Mouse (Mus musculus): ENCODE results near the gene Vmn1r53. TPM values are rescaled to one million over a fixed set of nuclear protein-coding genes. Genes with fewer than 3 reads are reported as not detected.
"Not testable (repeated sequence)": the region's sequence is repeated elsewhere in the genome, so short reads cannot be mapped to it uniquely, and the experiment has no call there.

Gene Vmn1r53
- not detected in 2 replicates for polyA plus RNA-seq (2015; fragmentation: Nextera tagmentation; extraction: Ambion mirVana)

GRCm38 (mm10) chr6:90224338-90224737, at the start of gene Vmn1r53:
Gene Vmn1r53, minus strand, starts transcription at chr6:90224438.
- DNase-seq (ENCODE audit: low spot score), result no peak
- no peaks in the 10 kb centered on the region for H3K36me3 ChIP-seq (ENCODE audit: insufficient read depth, low read length)
- H3K4me1 ChIP-seq (replicated peaks; ENCODE audit: insufficient read depth, low read length), result no peaks in the 10 kb centered on the region
- no peak within 1 kb of the TSS for H3K4me2 ChIP-seq (ENCODE audit: low read length)
- H3K4me3 ChIP-seq (replicated peaks; ENCODE audit: low read depth, low read length), result no peak within 1 kb of the TSS
- no peak within 1 kb of the TSS for H3K9ac ChIP-seq (ENCODE audit: low read depth, low read length)
- no peaks in the 10 kb centered on the region for H3K9me3 ChIP-seq (replicated peaks; ENCODE audit: low read length)
- no peak within 1 kb of the TSS for H3K27ac ChIP-seq
- ATAC-seq (replicated peaks; ENCODE audit: low FRiP score, low read depth), result no peak
- H3K27me3 ChIP-seq (ENCODE audit: insufficient read depth, low read length), result no peaks in the 10 kb centered on the region
- WGBS, result 88% methylated on average over 1 of the region's 1 CpGs
- no peak for TF ChIP-seq CTCF (IDR thresholded peaks at IDR 0.05; ENCODE audit: low read depth)

GRCm38 (mm10) chr6:90246000-90246399, 21.8 kb upstream of the Vmn1r53 start, which contains the start of gene Vmn1r54:
Gene Vmn1r54, plus strand, starts transcription at chr6:90246300.
- ATAC-seq (replicated peaks; ENCODE audit: low FRiP score, low read depth), result no peak
- no peaks in the 10 kb centered on the region for H3K36me3 ChIP-seq (ENCODE audit: insufficient read depth, low read length)
- TF ChIP-seq CTCF (IDR thresholded peaks at IDR 0.05; ENCODE audit: low read depth), result no peak
- no peak within 1 kb of the TSS for H3K9ac ChIP-seq (ENCODE audit: low read depth, low read length)
- no peak within 1 kb of the TSS for H3K27ac ChIP-seq
- no peaks in the 10 kb centered on the region for H3K9me3 ChIP-seq (replicated peaks; ENCODE audit: low read length)
- H3K4me1 ChIP-seq (replicated peaks; ENCODE audit: insufficient read depth, low read length), result no peaks in the 10 kb centered on the region
- no peak within 1 kb of the TSS for H3K4me2 ChIP-seq (ENCODE audit: low read length)
- DNase-seq (ENCODE audit: low spot score), result no peak
- WGBS, result 67% methylated on average over 1 of the region's 1 CpGs
- no peak within 1 kb of the TSS for H3K4me3 ChIP-seq (replicated peaks; ENCODE audit: low read depth, low read length)
- no peaks in the 10 kb centered on the region for H3K27me3 ChIP-seq (ENCODE audit: insufficient read depth, low read length)

- Histone ChIP-seq H3K9ac (ENCODE audit: low read depth, low read length) (no peak overlapping the region), H3K27me3 (ENCODE audit: insufficient read depth, low read length) (no peaks in the 10 kb centered on the region), H3K4me3 (replicated peaks; ENCODE audit: low read depth, low read length) (no peak overlapping the region), H3K4me1 (replicated peaks; ENCODE audit: insufficient read depth, low read length) (no peaks in the 10 kb centered on the region), H3K4me2 (ENCODE audit: low read length) (no peak overlapping the region), H3K36me3 (ENCODE audit: insufficient read depth, low read length) (no peaks in the 10 kb centered on the region), H3K27ac (no peak overlapping the region), H3K9me3 (replicated peaks; ENCODE audit: low read length) (no peaks in the 10 kb centered on the region)
- WGBS, result 70% methylated on average over 3 of the region's 3 CpGs
- ATAC-seq (replicated peaks; ENCODE audit: low FRiP score, low read depth) (no peak), DNase-seq (ENCODE audit: low spot score) (no peak)
- TF ChIP-seq CTCF (IDR thresholded peaks at IDR 0.05; ENCODE audit: low read depth), result no peak
Measured at GRCm38 (mm10) chr6:90244019-90244418, 19.8 kb upstream of the Vmn1r53 start.

GRCm38 (mm10) chr6:90232681-90233080, 8.4 kb upstream of the Vmn1r53 start:
- Histone ChIP-seq H3K27me3 (ENCODE audit: insufficient read depth, low read length) (no peaks in the 10 kb centered on the region), H3K4me2 (ENCODE audit: low read length) (no peak overlapping the region), H3K4me1 (replicated peaks; ENCODE audit: insufficient read depth, low read length) (no peaks in the 10 kb centered on the region), H3K36me3 (ENCODE audit: insufficient read depth, low read length) (no peaks in the 10 kb centered on the region), H3K27ac (no peak overlapping the region), H3K9ac (ENCODE audit: low read depth, low read length) (no peak overlapping the region), H3K9me3 (replicated peaks; ENCODE audit: low read length) (0 out of 2 replicates have a peak, but pooled peaks cover 3% of the 10 kb centered on the region), H3K4me3 (replicated peaks; ENCODE audit: low read depth, low read length) (no peak overlapping the region)
- TF ChIP-seq CTCF (IDR thresholded peaks at IDR 0.05; ENCODE audit: low read depth), result no peak
- no peak for DNase-seq (ENCODE audit: low spot score)
- 70% methylated on average over 27 of the region's 27 CpGs for WGBS
- ATAC-seq (replicated peaks; ENCODE audit: low FRiP score, low read depth), result no peak

- H3K27ac ChIP-seq; H3K4me3 ChIP-seq (replicated peaks; ENCODE audit: low read depth, low read length); H3K9me3 ChIP-seq (replicated peaks; ENCODE audit: low read length); DNase-seq (ENCODE audit: low spot score); H3K4me2 ChIP-seq (ENCODE audit: low read length); H3K9ac ChIP-seq (ENCODE audit: low read depth, low read length); ATAC-seq (replicated peaks; ENCODE audit: low FRiP score, low read depth); H3K4me1 ChIP-seq (replicated peaks; ENCODE audit: insufficient read depth, low read length); H3K36me3 ChIP-seq (ENCODE audit: insufficient read depth, low read length); H3K27me3 ChIP-seq (ENCODE audit: insufficient read depth, low read length): not testable (repeated sequence)
- 84% methylated on average over 4 of the region's 4 CpGs for whole genome bisulfite sequencing
Measured at GRCm38 (mm10) chr6:90232114-90232513, 7.9 kb upstream of the Vmn1r53 start.

GRCm38 (mm10) chr6:90202493-90202892, 21.7 kb downstream of the Vmn1r53 start, which contains the start of gene V1ra8:
Gene V1ra8, plus strand, starts transcription at chr6:90202793.
- not testable (repeated sequence) for H3K9ac ChIP-seq (ENCODE audit: low read depth, low read length); H3K27me3 ChIP-seq (ENCODE audit: insufficient read depth, low read length); H3K9me3 ChIP-seq (replicated peaks; ENCODE audit: low read length); H3K36me3 ChIP-seq (ENCODE audit: insufficient read depth, low read length); DNase-seq (ENCODE audit: low spot score); H3K4me1 ChIP-seq (replicated peaks; ENCODE audit: insufficient read depth, low read length); H3K27ac ChIP-seq; ATAC-seq (replicated peaks; ENCODE audit: low FRiP score, low read depth); H3K4me2 ChIP-seq (ENCODE audit: low read length); H3K4me3 ChIP-seq (replicated peaks; ENCODE audit: low read depth, low read length)
- WGBS, result 86% methylated on average over 2 of the region's 2 CpGs

- Histone ChIP-seq H3K4me1 (replicated peaks; ENCODE audit: insufficient read depth, low read length) (no peaks in the 10 kb centered on the region), H3K4me2 (ENCODE audit: low read length) (no peak within 1 kb of the TSS), H3K27me3 (ENCODE audit: insufficient read depth, low read length) (no peaks in the 10 kb centered on the region), H3K27ac (no peak within 1 kb of the TSS), H3K9me3 (replicated peaks; ENCODE audit: low read length) (no peaks in the 10 kb centered on the region), H3K9ac (ENCODE audit: low read depth, low read length) (no peak within 1 kb of the TSS), H3K4me3 (replicated peaks; ENCODE audit: low read depth, low read length) (no peak within 1 kb of the TSS), H3K36me3 (ENCODE audit: insufficient read depth, low read length) (no peaks in the 10 kb centered on the region)
- 82% methylated on average over 2 of the region's 2 CpGs for WGBS
- DNase-seq (ENCODE audit: low spot score) (no peak), ATAC-seq (replicated peaks; ENCODE audit: low FRiP score, low read depth) (no peak)
- no peak for TF ChIP-seq CTCF (IDR thresholded peaks at IDR 0.05; ENCODE audit: low read depth)
Measured at GRCm38 (mm10) chr6:90174508-90174907, 49.7 kb downstream of the Vmn1r53 start, which contains the start of gene Vmn1r52. Gene Vmn1r52, plus strand, starts transcription at chr6:90174808.

Other genes with a start within 250 kb of the Vmn1r53 start
- not detected in 2 replicates for gene Vmn1r47, start 208.3 kb downstream of the Vmn1r53 start, polyA plus RNA-seq (2015; fragmentation: Nextera tagmentation; extraction: Ambion mirVana)
- not detected in 2 replicates for gene Vmn1r48, start 187.6 kb downstream of the Vmn1r53 start, polyA plus RNA-seq (2015; fragmentation: Nextera tagmentation; extraction: Ambion mirVana)
- not detected in 2 replicates for gene Vmn1r49, start 145.9 kb downstream of the Vmn1r53 start, polyA plus RNA-seq (2015; fragmentation: Nextera tagmentation; extraction: Ambion mirVana)
- gene Vmn1r50, start 123.0 kb downstream of the Vmn1r53 start, polyA plus RNA-seq (2015; fragmentation: Nextera tagmentation; extraction: Ambion mirVana), result not detected in 2 replicates
- gene Vmn1r51, start 101.8 kb downstream of the Vmn1r53 start, polyA plus RNA-seq (2015; fragmentation: Nextera tagmentation; extraction: Ambion mirVana), result 0.03 TPM in 1 of 2 replicates, not detected in the other
- gene Vmn1r52, start 49.6 kb downstream of the Vmn1r53 start, polyA plus RNA-seq (2015; fragmentation: Nextera tagmentation; extraction: Ambion mirVana), result not detected in 2 replicates
- gene V1ra8, start 21.6 kb downstream of the Vmn1r53 start, polyA plus RNA-seq (2015; fragmentation: Nextera tagmentation; extraction: Ambion mirVana), result not detected in 2 replicates
- not detected in 2 replicates for gene Vmn1r54, start 21.9 kb upstream of the Vmn1r53 start, polyA plus RNA-seq (2015; fragmentation: Nextera tagmentation; extraction: Ambion mirVana)
- gene BC048671, start 76.8 kb upstream of the Vmn1r53 start, polyA plus RNA-seq (2015; fragmentation: Nextera tagmentation; extraction: Ambion mirVana), result not detected in 2 replicates
- gene Chst13, start 100.7 kb upstream of the Vmn1r53 start, polyA plus RNA-seq (2015; fragmentation: Nextera tagmentation; extraction: Ambion mirVana), result 4.4 and 6.0 TPM in 2 replicates
- 0.38 and 0.69 TPM in 2 replicates for gene Uroc1, start 108.8 kb upstream of the Vmn1r53 start, polyA plus RNA-seq (2015; fragmentation: Nextera tagmentation; extraction: Ambion mirVana)
- 8.8 and 9.1 TPM in 2 replicates for gene Zxdc, start 145.1 kb upstream of the Vmn1r53 start, polyA plus RNA-seq (2015; fragmentation: Nextera tagmentation; extraction: Ambion mirVana)
- 0.48 and 0.71 TPM in 2 replicates for gene Cfap100, start 204.4 kb upstream of the Vmn1r53 start, polyA plus RNA-seq (2015; fragmentation: Nextera tagmentation; extraction: Ambion mirVana)
- 17.1 and 20.8 TPM in 2 replicates for gene Klf15, start 238.1 kb upstream of the Vmn1r53 start, polyA plus RNA-seq (2015; fragmentation: Nextera tagmentation; extraction: Ambion mirVana)